Mouse (Mus musculus): ENCODE measurements around the gene Aif1l. TPM values are rescaled to one million over a fixed set of nuclear protein-coding genes. Genes with fewer than 3 reads are reported as not detected.

Aif1l gene
- polyA plus RNA-seq, 1 experiment, result 1.2 TPM

DNA sequence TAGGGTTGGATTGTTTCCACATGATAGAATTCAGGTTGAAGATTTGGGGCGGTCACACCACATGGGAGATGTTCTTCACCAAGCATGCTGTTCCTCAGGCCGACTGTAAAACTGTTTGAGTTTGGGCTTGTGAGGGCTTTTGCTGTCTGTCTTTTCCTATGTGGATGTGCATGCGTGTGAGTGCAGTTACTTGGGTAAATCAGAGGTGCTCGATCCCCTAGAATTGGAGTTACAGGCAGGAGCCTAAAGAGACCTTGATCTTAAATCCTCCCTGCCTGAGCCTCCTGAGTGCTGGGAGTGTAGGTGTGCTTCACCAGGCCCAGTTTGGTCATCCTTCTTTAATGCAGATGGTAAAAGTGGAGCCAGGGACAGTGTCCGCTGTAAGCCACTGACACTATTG is 47.6 kb downstream of the Aif1l start:
- 93% methylated on average over 5 of the region's 5 CpGs for WGBS
- no peak for TF ChIP-seq CTCF (IDR thresholded peaks at IDR 0.05; ENCODE audit: control insufficient read depth, insufficient read depth, low read length)
- no peak for TF ChIP-seq POLR2A (IDR thresholded peaks at IDR 0.05; ENCODE audit: borderline replicate concordance, control insufficient read depth, low read depth, low read length)
- Histone ChIP-seq H3K4me3 (replicated peaks; ENCODE audit: control insufficient read depth, low read depth, low read length) (no peak overlapping the region), H3K27ac (ENCODE audit: control insufficient read depth, insufficient read depth, low read depth, low read length, poor library complexity) (no peak overlapping the region), H3K4me1 (ENCODE audit: control insufficient read depth, insufficient read depth, low read length) (no peaks in the 10 kb centered on the region)

DNA sequence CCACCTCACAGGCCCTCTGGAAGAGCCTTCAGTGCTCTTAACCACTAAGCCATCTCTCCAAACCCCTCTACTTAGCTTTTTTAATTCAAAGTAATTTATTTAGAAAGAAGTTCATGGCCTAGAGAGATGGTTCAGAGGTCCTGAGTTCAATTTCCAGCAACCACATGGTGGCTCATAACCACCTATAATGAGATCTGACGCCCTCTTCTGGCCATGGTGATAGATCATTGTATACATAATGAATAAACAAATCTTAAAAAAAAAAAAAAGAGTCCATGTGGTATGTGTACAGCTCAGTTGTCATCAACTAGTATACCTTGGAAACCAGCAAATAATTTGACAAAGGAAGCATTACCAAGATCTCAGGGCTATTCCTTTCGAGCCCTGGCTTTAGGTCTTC is 48.5 kb downstream of the Aif1l start:
- Histone ChIP-seq H3K4me1 (ENCODE audit: control insufficient read depth, insufficient read depth, low read length) (no peaks in the 10 kb centered on the region), H3K27ac (ENCODE audit: control insufficient read depth, insufficient read depth, low read depth, low read length, poor library complexity) (no peak overlapping the region), H3K4me3 (replicated peaks; ENCODE audit: control insufficient read depth, low read depth, low read length) (no peak overlapping the region)
- no peak for TF ChIP-seq POLR2A (IDR thresholded peaks at IDR 0.05; ENCODE audit: borderline replicate concordance, control insufficient read depth, low read depth, low read length)
- TF ChIP-seq CTCF (IDR thresholded peaks at IDR 0.05; ENCODE audit: control insufficient read depth, insufficient read depth, low read length), result no peak
- 74% methylated on average over 2 of the region's 2 CpGs for WGBS

DNA sequence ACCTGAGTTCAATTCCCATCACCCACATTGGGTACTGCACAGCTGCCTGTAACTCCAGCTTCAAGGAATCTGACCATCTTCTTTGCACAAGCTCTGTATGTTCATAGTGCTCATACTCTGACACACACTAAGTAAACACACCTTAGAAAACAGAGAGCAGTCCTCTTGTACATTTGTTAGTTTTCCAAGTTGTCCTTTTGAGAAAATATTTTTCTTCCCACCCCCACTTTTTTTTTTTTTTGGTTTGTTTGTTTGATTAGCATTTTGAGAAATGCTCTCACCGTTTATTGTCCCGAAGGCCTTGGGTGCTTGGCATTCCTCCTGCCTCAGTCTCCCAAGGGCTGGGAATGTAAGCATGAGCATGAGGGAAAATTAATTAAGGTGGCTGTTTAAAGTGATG is 58.4 kb downstream of the Aif1l start:
- Histone ChIP-seq H3K4me3 (replicated peaks; ENCODE audit: control insufficient read depth, low read depth, low read length) (no peak overlapping the region), H3K27ac (ENCODE audit: control insufficient read depth, insufficient read depth, low read depth, low read length, poor library complexity) (no peak overlapping the region), H3K4me1 (ENCODE audit: control insufficient read depth, insufficient read depth, low read length) (no peaks in the 10 kb centered on the region; the same call in 1 of the 2 replicates)
- WGBS, result 94% methylated on average over 2 of the region's 2 CpGs
- TF ChIP-seq CTCF (IDR thresholded peaks at IDR 0.05; ENCODE audit: control insufficient read depth, insufficient read depth, low read length) (no peak), POLR2A (IDR thresholded peaks at IDR 0.05; ENCODE audit: borderline replicate concordance, control insufficient read depth, low read depth, low read length) (no peak)

DNA sequence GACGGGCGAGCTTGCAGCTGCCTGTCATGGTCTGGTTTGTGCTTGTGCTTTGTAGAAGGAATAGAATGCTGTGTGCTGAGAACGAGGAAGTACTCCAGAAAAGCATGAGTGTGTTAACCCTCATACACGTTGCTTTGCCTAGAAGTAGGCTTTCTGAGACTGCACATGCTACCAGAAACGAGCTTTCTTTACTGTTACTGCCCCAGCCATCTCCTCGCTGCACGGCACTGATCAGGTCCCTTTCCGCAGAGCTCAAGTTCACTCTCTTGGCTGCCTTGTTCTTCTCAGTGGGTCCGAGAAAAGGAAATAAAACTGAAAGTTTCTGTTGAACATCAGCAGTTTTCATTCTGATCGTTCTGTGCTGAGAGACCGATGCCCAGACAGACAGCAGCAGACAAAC is 58.8 kb downstream of the Aif1l start:
- 81% methylated on average over 11 of the region's 11 CpGs for WGBS
- TF ChIP-seq POLR2A (IDR thresholded peaks at IDR 0.05; ENCODE audit: borderline replicate concordance, control insufficient read depth, low read depth, low read length) (no peak), CTCF (IDR thresholded peaks at IDR 0.05; ENCODE audit: control insufficient read depth, insufficient read depth, low read length) (no peak)
- Histone ChIP-seq H3K27ac (ENCODE audit: control insufficient read depth, insufficient read depth, low read depth, low read length, poor library complexity) (no peak overlapping the region), H3K4me3 (replicated peaks; ENCODE audit: control insufficient read depth, low read depth, low read length) (no peak overlapping the region), H3K4me1 (ENCODE audit: control insufficient read depth, insufficient read depth, low read length) (no peaks in the 10 kb centered on the region; the same call in 1 of the 2 replicates)

DNA sequence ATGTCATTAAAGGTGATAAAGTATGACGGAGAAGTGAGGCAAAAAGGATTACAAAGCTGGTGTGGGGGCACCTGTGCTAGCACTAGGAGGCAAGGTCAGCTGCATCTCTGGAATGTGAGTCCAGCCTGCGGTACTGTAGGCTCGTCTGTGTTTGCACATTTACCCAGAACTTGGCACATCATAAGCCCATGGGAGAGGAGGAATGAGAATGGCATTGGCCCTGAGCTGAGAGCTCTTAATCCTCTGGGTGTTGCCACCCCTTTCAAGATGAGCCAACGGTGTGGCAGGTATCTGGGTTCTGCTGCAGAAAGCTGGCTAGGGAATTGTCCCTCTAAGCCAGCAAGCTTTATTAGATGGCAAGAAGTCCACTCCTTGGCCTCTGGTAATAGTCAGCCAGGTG is 69.8 kb downstream of the Aif1l start:
- Histone ChIP-seq H3K4me1 (ENCODE audit: control insufficient read depth, insufficient read depth, low read length) (no peaks in the 10 kb centered on the region), H3K4me3 (replicated peaks; ENCODE audit: control insufficient read depth, low read depth, low read length) (no peak overlapping the region), H3K27ac (ENCODE audit: control insufficient read depth, insufficient read depth, low read depth, low read length, poor library complexity) (no peak overlapping the region)
- TF ChIP-seq POLR2A (IDR thresholded peaks at IDR 0.05; ENCODE audit: borderline replicate concordance, control insufficient read depth, low read depth, low read length) (no peak), CTCF (IDR thresholded peaks at IDR 0.05; ENCODE audit: control insufficient read depth, insufficient read depth, low read length) (no peak)
- 94% methylated on average over 4 of the region's 4 CpGs for WGBS

DNA sequence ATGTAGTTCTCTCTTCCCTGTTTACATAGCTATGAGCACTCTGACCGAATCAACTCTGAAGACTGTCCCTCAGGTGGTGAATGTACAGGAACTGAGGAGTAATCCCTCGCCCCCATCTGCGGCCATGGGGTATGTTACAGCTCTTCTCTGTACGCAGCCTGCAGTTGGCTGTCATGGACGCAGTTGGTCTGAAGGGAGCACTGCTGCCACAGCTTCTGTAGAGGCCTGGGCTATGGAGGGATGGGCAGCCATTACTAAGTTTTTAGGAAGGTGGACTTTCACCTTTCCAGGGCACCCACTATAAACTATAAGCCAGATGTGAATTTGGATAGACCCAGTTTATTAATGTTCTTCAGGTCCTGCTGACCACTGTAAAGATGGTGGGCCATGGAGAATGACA is 70.3 kb downstream of the Aif1l start:
- WGBS, result 92% methylated on average over 5 of the region's 5 CpGs
- Histone ChIP-seq H3K4me1 (ENCODE audit: control insufficient read depth, insufficient read depth, low read length) (no peaks in the 10 kb centered on the region), H3K4me3 (replicated peaks; ENCODE audit: control insufficient read depth, low read depth, low read length) (no peak overlapping the region), H3K27ac (ENCODE audit: control insufficient read depth, insufficient read depth, low read depth, low read length, poor library complexity) (no peak overlapping the region)
- TF ChIP-seq POLR2A (IDR thresholded peaks at IDR 0.05; ENCODE audit: borderline replicate concordance, control insufficient read depth, low read depth, low read length) (no peak), CTCF (IDR thresholded peaks at IDR 0.05; ENCODE audit: control insufficient read depth, insufficient read depth, low read length) (no peak)

Other genes with a start within 250 kb of the Aif1l start
- 0.85 TPM in 1 of 2 replicates, not detected in the other for gene Qrfp, start 139.6 kb upstream of the Aif1l start, polyA plus RNA-seq (2011; ENCODE audit: insufficient read depth, insufficient read length, low replicate concordance, missing spikeins)
- gene Fibcd1, start 104.1 kb upstream of the Aif1l start, polyA plus RNA-seq (2011; ENCODE audit: insufficient read depth, insufficient read length, low replicate concordance, missing spikeins), result not detected in 2 replicates
- not detected in 2 replicates for gene Lamc3, start 62.8 kb upstream of the Aif1l start, polyA plus RNA-seq (2011; ENCODE audit: insufficient read depth, insufficient read length, low replicate concordance, missing spikeins)
- 66.2 and 80.0 TPM in 2 replicates for gene Nup214, start 24.3 kb downstream of the Aif1l start, polyA plus RNA-seq (2011; ENCODE audit: insufficient read depth, insufficient read length, low replicate concordance, missing spikeins)
- 11.4 and 12.5 TPM in 2 replicates for gene Fam78a, start 134.7 kb downstream of the Aif1l start, polyA plus RNA-seq (2011; ENCODE audit: insufficient read depth, insufficient read length, low replicate concordance, missing spikeins)
- not detected in 2 replicates for gene Plpp7, start 145.4 kb downstream of the Aif1l start, polyA plus RNA-seq (2011; ENCODE audit: insufficient read depth, insufficient read length, low replicate concordance, missing spikeins)
- gene Prrc2b, start 200.9 kb downstream of the Aif1l start, polyA plus RNA-seq (2011; ENCODE audit: insufficient read depth, insufficient read length, low replicate concordance, missing spikeins), result 32.3 and 44.5 TPM in 2 replicates

Data from bone marrow, adult 2 months (tissue).